Mouse (Mus musculus) fibroblast of lung, adult 2 months (primary cell): Measurements from ENCODE around the gene Zbtb40.

Experiments
- DNase-seq: peaks from one replicate; pipeline ENCODE4 v3.0.0-alpha.2; 2011; ENCODE audit warnings: low read depth

Gene Zbtb40

DNA sequence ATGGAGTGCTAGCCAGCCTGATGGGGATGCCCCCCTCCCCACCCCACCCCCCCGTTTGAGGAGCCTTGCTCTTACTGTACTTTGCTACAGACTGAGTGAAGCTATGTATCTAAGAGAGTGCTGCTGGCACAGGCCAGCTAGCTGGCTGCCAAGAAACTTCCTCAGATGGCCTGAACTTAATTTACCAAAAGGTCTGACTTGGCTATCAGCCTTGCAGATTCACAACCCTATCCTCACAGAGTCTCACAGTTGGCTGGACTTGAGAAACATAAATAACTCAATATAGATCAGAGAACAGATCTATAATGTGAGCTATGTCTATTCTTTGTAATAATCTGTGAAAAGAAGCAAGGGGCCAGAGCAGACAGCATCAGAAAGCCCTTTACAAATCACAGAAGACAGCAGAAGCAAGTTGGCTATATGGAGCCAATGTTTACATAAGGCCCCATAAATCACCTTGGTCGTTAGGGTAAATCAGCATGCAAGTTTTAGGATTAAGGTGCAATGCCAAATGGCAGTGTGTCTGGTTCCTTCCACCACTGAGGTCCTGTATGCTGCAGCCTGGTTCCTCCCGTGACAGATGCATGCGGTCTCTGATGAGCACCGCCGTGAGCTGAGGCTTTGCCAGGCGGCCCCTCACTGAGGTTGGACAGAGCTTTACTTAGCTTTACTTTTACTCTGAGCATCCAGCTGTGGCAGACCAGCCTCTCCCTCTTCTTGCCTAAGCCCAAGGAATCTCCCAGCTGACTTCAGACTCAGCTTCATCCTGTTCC lies 15.3 kb downstream of the Zbtb40 start:
- no peak for DNase-seq

DNA sequence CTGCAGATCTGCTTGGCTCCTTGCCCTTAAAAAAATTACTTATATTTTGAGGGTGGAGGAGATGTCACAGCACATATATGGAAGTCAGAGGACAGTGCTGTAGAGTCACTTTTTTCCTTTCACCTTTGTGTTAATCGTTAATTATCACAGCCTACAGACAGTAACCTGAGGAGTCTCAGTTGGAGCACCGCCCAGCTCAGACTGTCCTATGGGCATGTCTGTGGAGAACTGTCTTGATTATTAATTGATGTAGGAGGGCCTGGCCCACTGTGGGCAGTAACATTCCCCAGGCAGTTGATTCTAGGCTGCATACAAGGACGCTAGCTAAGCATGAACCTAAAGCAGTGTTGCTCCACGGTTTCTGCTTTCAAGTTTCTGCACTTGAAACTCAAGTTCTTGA lies 16.1 kb downstream of the Zbtb40 start:
- DNase-seq = no peak

DNA sequence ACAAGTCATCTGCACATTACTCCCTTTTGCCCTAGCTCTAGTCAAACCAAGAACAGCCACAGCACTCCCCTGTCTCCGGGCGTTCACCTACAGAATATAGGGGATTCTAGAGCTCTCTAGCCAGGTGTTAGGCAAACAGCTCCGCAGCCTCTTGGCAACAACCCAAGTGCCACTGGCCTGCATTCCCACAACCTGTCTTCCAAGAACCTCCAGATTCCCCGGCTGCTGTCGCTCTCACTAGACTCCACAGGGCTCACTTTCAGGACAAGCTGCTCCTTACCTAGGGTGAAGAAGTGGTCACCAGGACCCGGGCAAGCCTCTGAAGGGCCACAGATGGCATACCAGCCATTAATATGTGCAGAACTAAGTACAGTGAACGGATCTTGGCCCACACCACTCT lies 17.3 kb downstream of the Zbtb40 start:
- DNase-seq = no peak

DNA sequence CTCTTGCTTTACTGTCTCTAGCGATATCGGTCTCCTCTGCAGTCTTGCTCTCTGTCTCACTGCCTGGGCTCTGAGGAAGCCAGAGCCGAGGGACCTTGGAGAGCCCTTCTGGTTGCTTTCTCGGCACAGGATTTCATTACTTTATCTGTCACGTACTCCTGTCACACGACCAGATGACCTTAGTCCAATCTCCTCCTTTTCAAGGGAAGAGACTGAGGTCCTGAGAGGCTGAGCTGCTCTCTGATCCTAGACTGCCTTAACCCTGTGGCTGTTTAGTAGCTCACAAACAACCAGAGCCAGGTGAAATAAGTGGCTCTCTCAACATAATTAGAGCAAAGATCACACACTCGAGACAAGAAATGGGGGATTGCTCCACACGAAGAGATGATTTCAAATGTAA lies 19.3 kb downstream of the Zbtb40 start:
- no peak for DNase-seq

DNA sequence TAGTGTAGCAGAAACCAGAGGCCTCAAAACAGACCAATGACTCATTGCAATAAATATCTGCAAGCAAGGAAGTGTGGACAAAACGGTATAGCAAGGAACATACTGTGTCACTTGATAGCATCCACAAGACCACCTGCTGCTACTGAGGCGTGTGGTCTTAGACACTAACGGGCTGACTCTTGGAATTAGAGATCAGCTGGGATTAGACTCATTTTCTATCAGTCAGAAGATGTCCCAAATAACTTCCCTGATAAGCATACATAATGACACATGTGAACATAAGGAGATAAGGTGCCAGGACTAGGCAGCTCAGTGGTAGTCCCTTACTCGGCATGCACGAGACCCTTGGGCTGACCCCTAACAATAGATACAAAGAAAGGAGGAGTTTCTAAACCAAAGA lies 21.6 kb downstream of the Zbtb40 start:
- DNase-seq = no peak

DNA sequence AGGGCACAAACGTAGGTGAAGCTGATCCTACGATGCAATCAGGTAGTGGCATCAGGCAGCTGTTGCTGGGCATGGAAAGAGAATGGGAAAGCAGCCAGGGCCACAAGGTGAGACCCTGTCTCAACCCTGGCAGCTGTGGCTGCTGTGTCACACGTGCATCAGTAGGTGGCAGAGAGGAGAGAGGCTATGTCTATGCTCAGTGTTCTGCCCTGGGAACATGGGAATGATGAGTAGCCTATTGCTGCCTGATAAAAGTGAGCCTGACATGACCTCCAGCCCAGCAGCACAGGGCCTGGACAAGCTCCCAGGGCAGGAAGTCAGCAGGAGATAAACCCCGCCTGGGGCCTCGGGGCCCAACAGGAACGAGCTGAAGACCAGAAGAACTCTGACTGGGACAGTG lies 23.0 kb downstream of the Zbtb40 start:
- DNase-seq = no peak

DNA sequence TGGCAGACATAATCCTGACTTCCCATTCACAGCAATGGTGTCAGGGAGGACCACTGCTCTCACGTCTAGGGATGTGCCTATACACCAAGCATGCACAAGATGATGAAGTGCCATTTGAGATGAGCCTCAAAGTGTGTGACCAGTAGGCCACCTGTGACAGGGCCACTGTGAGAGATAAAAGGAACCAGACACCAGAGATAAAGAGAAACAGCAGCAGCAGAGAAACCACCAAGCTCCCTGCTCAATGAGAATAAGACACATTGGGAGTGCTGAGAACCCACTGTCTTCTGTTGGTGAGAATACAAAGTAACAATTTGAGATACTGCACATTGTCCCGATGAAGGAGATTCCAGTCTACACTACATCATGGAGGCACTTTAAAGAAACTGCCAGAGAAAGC lies 23.5 kb downstream of the Zbtb40 start:
- DNase-seq = no peak

DNA sequence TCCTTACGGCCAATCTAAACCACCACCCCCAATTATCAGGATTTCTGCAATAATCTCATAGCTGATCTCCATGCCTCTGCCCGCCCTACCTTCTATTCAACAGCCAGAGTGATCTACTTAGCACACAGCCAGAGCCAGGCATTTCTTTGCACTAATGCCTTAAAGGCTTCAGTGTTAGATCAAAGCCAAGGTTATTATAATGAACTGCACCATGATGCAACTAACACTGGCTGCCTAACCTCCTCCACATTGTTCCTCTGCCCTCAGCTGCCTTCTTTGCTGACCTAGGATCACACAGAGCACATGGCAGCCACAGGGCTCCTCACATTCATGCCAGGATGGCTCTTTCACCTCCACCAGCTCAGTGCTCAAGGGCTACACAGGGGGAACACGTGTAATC lies 28.5 kb downstream of the Zbtb40 start:
- DNase-seq = no peak

DNA sequence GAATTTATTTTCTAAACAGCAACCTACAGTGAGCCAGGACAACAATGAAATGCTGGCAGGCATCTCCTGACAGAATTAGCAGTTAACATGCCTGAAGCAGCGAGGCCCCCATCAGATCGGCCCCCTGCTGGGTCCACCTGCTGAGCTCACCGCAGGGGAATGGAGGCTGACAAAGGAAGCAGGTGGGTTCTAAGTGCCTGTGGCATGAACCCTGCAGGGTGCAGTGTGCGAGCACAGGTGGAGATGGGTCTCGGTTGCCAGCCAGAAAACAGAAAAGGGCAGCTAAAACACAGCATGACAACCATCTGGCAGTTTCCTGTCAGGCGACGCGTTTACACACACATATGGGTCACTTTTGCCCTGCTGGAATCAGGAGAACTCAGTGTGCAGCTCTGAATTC lies 32.7 kb downstream of the Zbtb40 start:
- no peak for DNase-seq

DNA sequence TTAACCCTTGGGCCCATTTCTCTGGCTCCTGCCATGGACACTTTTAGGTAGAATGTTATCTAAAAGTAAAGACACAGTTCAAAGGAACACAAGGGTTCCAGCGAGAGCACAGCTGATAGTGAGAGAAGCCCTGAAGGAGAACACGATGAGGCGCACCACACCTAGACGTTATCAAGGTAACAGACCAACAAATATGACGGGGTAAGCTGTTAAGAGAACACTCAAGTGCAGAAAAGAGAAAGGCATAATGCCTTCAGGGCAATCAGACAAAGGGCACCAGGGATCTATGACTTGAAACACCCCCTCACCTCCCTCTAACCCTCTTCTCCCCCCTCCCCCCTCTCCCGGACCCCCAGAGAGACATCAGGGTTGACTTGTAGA lies 33.1 kb downstream of the Zbtb40 start:
- no peak for DNase-seq

DNA sequence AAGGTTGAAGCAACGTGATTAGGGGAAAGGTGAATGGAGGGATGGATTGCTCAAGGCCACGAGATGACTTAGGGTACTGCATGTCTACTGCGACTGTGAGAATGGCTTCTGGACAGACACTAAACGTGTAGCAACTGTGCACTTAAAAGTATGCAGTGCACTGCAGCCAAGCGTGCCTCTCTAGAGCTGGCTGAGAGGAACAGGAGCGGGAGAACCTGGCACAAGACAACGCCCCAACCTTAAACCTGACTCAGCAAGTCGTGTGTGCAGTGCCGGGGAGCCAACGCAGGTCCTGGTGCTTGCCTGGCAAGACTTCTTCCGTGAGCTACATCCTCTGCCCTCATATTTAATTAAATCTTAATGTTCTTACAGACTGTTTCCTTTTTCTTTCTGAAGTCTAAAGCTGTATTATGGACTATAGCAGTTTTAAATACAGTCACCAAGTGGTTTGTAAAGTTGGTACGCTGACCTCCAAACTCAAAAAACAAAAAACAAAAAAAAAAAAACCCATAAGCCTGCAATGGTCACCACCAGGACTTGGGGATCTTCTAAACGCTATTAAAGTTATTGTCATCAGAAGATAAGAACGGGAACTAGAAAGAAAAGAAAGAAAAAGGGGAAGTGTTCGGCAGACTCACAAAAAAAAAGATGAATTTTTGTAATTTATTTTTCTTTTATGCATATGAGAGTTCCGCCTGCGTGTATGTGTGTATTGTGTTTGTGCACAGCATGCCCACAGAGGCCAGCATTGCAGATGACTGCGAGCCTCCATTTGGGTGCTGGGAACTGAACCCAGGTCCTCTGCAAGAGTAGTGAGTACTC lies 33.7 kb downstream of the Zbtb40 start:
- DNase-seq = no peak

DNA sequence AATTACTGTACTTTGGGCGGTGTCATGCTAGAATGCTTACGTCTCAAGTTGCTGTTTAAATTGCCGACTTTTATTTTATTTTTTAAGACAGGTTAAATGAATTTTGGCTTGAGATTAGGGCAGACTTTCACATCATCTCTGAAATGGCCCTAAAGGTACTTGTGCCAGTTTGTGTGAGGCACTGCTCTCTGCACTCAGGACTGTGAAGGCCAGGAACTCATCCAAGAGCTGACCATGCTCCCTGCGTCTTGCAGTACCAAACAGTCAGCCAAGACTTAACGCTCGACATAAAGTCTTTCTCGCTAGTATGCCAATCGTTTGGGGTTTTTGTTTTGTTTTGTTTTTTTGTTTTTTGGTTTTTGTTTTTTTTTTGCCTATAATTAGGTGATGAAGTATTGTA lies 34.5 kb downstream of the Zbtb40 start:
- no peak for DNase-seq

DNA sequence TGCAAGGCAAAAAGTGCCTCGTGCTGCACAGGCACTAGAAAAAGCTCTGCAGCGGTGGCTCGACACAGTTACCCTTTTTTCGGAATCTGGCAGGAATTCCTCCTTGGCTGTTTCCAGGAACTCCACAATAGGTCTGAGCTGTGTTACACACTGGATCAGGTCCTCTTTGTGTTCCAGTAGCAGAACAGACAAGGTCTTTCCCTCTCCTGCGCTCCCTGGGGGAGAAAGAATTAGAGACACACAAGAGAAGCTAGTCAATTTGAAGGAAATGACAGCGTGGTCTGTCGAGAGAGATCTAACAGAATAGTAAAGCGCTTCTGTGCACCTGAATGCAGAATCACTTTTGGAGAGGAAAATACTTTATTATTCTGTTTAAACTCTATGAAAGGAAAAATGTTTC lies 41.6 kb downstream of the Zbtb40 start:
- DNase-seq = no peak

DNA sequence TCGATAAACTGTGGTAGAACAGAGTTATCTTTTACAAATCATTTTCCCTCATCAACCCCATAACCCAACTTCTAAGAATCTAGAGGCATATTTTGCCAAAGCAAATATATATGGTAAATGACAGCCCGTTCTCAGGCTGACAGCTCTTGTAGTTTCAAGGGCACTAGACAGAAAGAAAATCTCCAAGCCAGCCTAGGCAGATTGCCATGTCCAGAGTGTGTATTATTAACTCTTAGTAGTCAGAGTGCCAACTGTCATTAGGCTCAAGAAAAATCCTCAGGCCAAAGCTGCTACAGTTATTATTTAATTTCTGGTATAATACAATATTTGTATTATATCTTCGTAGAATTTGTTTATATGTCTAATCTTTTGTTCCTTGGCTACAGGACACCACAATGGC lies 46.8 kb downstream of the Zbtb40 start:
- DNase-seq = no peak

DNA sequence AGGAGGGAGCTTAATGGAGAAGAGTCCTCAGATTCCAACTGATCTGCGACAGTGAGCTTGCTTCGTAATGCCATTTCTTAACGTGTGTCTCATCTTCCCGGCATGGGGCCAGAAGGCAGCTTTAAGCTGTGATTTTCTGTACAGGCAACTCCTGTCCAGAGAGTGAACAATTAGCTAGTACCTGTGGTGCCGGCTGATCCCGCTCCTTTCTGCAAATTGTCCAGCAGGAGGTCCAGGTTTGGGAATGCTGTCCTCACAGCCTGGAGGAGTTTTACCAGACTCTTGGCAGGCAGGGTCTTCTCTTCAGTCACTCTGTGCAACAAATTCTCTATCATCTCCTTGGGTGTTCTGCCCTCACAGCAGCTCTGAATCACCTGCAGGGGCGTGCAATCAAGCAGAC lies 47.6 kb downstream of the Zbtb40 start:
- DNase-seq = no peak

DNA sequence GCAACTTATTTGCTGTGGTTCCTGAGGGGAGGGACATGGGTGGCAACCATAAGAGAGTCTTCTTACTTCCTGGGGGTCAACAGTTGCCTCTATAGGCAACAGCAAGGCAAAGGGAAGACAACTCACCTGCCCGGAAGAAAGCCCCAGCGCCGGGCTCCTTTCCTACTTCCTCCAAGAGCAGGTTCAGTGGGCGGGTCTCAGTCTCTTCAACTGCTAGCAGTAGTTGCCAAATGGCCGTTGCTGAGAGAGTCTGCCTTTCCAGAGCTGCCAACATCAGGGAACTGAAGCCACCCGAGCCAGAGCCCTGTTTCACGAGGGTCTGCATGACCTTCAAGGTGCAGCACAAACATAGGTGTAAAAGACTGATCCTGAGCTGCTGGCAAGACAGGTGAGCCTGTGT lies 50.2 kb downstream of the Zbtb40 start:
- no peak for DNase-seq

DNA sequence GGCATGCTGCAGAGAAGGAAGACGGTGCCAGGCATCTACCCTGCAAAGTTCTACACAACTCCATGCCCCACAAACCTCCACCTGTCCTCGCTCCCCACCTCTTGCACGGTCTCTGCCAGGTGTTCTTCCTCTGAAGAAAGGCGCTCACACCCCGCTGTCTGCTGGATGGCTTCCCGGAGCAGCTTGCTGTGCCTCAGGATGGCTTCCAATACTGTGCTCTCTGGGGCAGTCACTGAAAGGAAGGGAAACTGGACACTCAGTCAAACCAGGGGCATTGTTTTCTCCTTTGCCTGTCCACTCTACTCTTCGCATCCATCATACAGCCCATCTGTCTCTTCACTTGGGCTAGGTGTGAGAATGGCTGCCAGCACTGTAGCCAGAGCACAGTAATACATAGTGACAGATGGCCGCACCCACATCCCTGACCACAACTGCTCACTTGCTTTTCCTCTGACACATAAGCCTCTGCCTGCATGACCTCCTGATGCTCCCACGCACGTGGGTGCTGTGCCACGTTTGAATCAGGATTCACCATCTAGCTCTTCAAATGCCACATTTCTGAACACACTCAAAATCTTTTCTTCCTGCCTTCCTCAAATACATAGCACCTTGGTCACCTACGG lies 50.8 kb downstream of the Zbtb40 start:
- no peak for DNase-seq

DNA sequence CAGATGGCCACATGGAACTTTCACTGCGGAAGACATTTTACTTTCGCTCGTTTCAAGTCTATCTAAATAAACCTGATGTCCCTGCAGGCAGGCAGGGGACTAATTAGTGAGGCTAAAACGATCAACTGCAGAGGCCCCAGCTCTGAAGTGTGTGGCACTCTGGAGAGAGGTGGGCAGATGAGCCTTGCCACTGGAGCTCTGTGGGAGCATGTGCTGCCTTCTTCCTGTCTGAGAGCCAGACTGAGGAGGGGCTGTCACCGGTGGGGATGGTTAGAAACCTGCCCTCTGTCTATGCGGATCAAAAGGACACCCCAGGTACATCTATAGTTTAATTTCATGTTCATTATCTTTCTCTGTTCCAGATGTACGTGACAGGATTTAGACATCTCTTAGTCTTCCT lies 51.7 kb downstream of the Zbtb40 start:
- DNase-seq = no peak

DNA sequence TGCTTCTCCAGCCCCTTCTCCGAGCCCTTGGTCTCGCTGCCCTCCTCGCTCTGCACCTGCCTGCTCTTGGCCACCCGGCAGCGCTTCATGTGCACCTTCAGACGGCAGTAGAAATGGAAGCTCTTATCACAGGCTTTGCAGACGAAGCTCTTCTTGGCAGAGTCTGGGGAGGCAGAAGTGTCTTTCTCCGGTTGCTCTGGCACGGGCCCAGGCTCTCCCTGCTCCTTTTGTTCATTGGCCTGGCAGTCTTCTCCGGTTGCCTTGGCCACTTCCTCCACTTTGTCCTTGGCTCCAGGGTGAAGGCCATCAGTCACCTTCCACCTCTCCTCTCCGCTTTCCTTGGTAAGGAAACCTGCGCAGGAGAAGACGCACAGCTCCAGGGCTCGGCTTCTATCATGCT lies 53.2 kb downstream of the Zbtb40 start:
- no peak for DNase-seq

DNA sequence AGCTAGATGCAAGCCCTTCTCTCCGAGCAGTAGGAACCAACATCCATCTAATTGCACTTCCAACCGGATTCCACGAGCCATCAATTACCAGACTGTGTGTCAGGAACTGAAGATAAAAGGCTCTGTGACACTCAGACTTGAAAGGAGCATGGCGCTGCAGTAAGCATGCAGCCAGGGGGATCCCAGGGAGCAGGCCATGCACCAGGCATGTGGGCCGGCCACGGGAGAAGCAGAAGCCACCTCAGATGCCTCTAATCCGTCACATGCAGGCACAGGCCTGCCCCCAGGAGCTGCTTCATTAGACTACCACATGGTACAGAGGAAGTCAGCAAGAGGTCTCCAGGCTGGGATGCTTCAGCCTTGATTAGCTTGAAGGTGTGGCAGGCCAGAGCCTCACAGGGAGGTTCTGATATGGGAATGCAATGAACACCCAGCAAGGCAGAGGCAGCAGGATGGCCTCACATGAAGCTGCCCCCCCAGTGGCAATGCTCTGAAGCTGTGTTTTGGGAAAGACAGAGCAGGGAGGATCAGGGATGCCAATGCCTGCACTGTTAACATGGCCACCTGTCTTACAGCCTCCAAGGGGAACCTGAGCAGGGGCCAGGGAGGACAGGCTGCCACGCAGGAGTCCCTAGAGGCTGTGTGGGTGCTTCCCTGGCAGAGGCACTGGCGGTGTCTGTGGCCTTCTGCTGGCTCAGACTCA lies 66.5 kb downstream of the Zbtb40 start:
- no peak for DNase-seq

DNA sequence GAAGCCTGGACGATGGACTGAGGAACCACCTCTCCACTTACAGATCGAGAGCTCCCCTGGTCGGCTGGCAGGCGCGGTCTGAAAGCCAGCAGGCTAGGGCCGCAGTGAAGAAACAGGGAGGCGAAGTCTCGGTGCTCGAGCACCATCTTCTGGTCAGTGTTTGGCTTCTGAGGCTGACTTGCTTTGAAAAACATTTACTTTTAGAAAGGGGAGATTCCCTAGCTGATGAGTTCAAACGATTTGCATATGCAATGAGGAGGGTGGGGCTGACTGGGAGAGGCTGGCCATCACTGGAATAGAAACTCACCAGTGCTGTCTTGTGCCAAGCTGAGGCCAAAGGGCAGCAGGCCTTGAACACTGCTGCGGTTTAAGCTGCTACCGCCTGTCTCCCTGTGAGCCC lies 67.3 kb downstream of the Zbtb40 start:
- peak; percentile 35 for DNase-seq

DNA sequence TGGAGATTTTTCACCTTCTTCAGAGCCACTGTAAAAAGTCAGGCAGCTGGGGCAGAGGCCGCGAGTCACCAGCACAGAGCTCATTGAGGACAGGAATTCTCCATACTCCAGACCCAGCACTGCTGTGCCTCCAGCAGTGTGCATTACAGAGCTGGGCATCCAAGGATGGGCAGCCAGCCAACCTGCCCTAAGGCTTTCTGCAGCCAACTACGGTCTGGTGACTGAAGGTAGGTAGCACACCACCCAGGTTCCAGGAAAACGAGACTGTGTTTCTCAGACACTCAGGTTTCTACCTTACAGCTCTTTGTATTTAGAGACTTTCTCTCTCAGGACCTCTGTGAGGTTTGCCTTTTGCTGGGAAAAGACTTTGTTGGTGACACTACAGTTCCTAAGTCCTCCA lies 67.7 kb downstream of the Zbtb40 start:
- no peak for DNase-seq

DNA sequence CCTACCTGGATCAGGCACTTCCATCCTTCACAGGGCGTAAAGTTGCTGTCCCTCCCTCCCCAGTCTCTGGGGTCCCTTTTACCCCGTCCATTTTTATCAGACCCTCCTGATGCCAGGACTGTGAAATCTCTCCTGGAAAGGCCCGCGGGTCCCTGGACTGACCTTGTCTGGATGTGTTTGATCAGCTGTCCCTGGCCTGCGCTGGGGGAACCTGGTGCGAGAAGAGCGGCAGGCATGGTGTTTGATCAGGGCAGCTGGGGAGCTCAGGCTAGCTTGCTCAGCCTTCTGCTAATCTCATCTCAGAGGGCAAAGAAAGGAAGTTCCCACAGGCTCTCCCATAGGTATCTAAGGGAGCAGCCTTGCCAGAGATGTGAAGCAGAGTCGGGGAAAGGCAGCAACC lies 71.4 kb downstream of the Zbtb40 start:
- DNase-seq = no peak
